Mouse (Mus musculus) midbrain, embryonic 10.5 days (tissue): ENCODE results near the gene Mis18a. TPM values are rescaled to one million over a fixed set of nuclear protein-coding genes. Genes with fewer than 3 reads are reported as not detected.

Experiments
- DNase-seq: peaks from one replicate; pipeline ENCODE4 v3.0.0-alpha.2; 2017; ENCODE audit warnings: low spot score
- H3K27ac ChIP-seq: fragments of 300-500 bp; sonication (generic); replicated peaks from 2 replicates; pipeline ENCODE4 v1.5.1; 2016; ENCODE audit warnings: mild to moderate bottlenecking
- H3K27me3 ChIP-seq: fragments of 300-500 bp; sonication (generic); 2 replicates; pipeline ENCODE4 v1.6.1; 2016; ENCODE audit warnings: low read depth, mild to moderate bottlenecking; ENCODE audit not compliant: poor library complexity, severe bottlenecking
- H3K36me3 ChIP-seq: fragments of 300-500 bp; sonication (generic); 2 replicates; pipeline ENCODE4 v1.6.1; 2016; ENCODE audit warnings: mild to moderate bottlenecking, moderate library complexity
- H3K4me1 ChIP-seq: fragments of 300-500 bp; sonication (generic); 2 replicates; pipeline ENCODE4 v1.6.1; 2016
- H3K4me3 ChIP-seq: fragments of 300-500 bp; sonication (generic); 2 replicates; pipeline ENCODE4 v1.5.1; 2016; ENCODE audit warnings: mild to moderate bottlenecking, moderate library complexity
- H3K9me3 ChIP-seq: fragments of 300-500 bp; sonication (generic); replicated peaks from 2 replicates; pipeline ENCODE4 v1.6.1; 2016; ENCODE audit warnings: mild to moderate bottlenecking
- WGBS: fragments of 180-500 bp; shearing (Covaris S2); methylation state at CpG from one replicate; pipeline ENCODE4 v1.1.7; 2016; 5-methylcytosine and 5-hydroxymethylcytosine counted together
- polyA plus RNA-seq: library from polyadenylated mRNA; unstranded; fragments of >200 nt; fragmentation: Nextera tagmentation; extraction: Ambion mirVana; gene quantifications from 2 replicates; pipeline ENCODE4 v1.2.1, GENCODE M21; 2016

Mis18a gene
- polyA plus RNA-seq, 1 experiment from 2014 or later = 106 TPM

DNA sequence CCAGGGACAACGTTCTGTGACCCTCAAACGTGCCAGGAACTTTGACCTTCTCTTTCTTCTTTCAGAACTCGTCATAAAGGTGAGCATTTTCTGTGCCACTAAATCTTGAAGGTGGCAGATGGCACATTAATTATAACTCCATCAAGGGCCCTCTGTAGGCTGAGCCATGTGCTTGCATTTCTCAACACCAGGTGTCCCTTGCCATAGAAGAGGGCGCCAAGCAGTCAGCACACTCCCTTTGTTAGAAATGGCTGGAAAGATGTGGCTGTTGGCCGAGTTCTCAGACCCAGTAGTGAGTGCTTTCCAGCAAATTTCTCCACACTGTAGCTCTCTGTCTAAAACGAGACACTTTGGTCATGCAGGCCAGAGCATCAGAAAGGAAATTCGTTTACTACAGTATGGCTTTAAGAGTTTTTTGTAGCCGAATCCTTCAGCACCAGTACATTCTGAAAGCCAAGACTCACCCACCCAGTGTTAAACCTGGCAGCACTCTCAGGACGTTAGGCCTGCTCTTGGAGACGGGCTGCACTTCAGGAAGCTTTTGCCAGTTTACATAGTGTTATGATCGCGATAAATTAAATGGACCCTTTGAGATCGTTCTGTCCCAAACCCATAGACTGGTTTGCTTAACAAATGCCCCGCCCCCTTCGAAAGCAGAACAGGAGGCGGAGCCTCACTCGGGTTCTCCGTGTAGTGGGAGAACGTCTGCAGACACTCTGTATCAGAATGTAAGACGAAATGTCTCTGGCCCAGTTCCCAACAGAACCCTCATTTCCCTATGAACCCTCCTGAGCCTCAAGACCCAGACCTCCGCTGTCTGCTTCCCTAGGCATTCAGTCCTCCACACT is 53.5 kb downstream of the Mis18a start:
- 89% methylated on average over 21 of the region's 21 CpGs for WGBS

More for the DNA sequence above, 53.5 kb downstream of the Mis18a start:
- H3K4me1 ChIP-seq = no peaks in the 10 kb centered on the region
- no peak overlapping the region for H3K27ac ChIP-seq
- peaks cover under 1% of the 10 kb centered on the region; the same call in 1 of the 2 replicates for H3K9me3 ChIP-seq
- DNase-seq = no peak
- H3K27me3 ChIP-seq = no peaks in the 10 kb centered on the region
- H3K36me3 ChIP-seq = no peaks in the 10 kb centered on the region
- no peak overlapping the region for H3K4me3 ChIP-seq

Other genes starting within 250 kb of the Mis18a start
- gene Mrap, start 10.8 kb upstream of the Mis18a start, polyA plus RNA-seq = 0.98 and 2.3 TPM in 2 replicates
- gene Urb1, start 83.0 kb upstream of the Mis18a start, polyA plus RNA-seq = 10.7 and 11.0 TPM in 2 replicates
- 0.96 and 1.8 TPM in 2 replicates for gene Eva1c, start 99.3 kb upstream of the Mis18a start, polyA plus RNA-seq
- gene Cfap298, start 207.7 kb upstream of the Mis18a start, polyA plus RNA-seq = 57.1 and 67.8 TPM in 2 replicates